Mouse (Mus musculus) cerebellum, postnatal 10 days (tissue): Measurements from ENCODE around the gene Lhcgr.
A peak's percentile ranks its signal among the peaks of the same experiment; 100 is the strongest.

ENCODE experiments used
- DNase-seq, 2 experiments: peaks; one replicate each; pipeline ENCODE4 v3.0.0; 2021; ENCODE audit warnings: mixed read lengths in 2 of 2

Lhcgr gene

GRCm38 (mm10) chr17:88702345-88702744 lies 89.4 kb downstream of the Lhcgr start:
- no peak for DNase-seq

GRCm38 (mm10) chr17:88700901-88701300 lies 90.9 kb downstream of the Lhcgr start:
- no peak for DNase-seq

- no peak for DNase-seq
Measured at GRCm38 (mm10) chr17:88696656-88697333, 95.0 kb downstream of the Lhcgr start.

- peak; percentile 56 to 60 for DNase-seq
Measured at GRCm38 (mm10) chr17:88688226-88688625, 103.6 kb downstream of the Lhcgr start.

GRCm38 (mm10) chr17:88675310-88676309 lies 116.2 kb downstream of the Lhcgr start:
- DNase-seq: no peak

- no peak for DNase-seq
Measured at GRCm38 (mm10) chr17:88670800-88671199, 121.0 kb downstream of the Lhcgr start.

- DNase-seq: no peak
Measured at GRCm38 (mm10) chr17:88669921-88670320, 121.9 kb downstream of the Lhcgr start.

- peak; percentile 78 to 86 for DNase-seq
Measured at GRCm38 (mm10) chr17:88668452-88668851, 123.3 kb downstream of the Lhcgr start, which contains the start of gene Gtf2a1l. Gtf2a1l (plus strand) TSS chr17:88668660.
